Mouse (Mus musculus) 3134 (cell line): ENCODE measurements around the gene Atg101.
A peak's percentile ranks its signal among the peaks of the same experiment; 100 is the strongest.
"Not testable (repeated sequence)": the region's sequence is repeated elsewhere in the genome, so short reads cannot be mapped to it uniquely, and the experiment has no call there.

ENCODE experiments used
- DNase-seq: peaks from one replicate; pipeline ENCODE4 v3.0.0-alpha.2; 2011; ENCODE audit warnings: low spot score; ENCODE audit not compliant: insufficient read length; ENCODE audit errors: extremely low read depth

Atg101 gene

DNA sequence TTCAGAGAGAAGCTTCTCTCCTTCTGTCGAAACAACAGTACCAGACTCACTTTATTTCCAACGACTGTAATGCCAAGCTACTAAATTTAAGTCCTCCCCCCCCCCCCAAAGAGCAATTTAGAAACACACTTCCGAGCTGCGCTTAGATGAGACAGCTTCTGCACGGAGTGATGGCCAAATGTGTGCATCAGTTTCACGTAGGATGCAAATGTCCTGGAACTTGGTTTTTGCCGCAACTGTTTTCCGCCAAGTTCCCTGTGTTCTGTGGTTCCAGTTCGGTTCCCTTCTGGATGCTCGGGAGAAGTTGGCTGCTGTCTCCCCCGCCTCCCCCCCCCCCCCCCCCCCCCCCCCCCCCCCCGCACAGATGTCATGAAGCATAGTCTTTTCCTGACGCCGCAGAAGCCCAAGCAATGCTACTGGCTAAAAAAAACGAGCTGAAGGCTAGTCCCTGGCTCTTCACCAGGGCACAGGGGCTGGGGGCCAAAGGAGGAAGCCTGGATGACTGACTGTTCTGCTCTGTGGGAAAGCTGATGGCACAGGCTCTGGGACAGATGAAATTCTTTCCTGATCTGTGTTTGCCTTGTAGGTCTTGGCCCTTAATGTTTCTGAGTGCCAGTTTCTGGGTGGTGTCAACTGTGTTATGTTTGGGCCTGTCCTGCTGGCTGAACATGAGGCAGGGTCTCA, 27.2 kb downstream of the Atg101 start:
- no peak for DNase-seq

DNA sequence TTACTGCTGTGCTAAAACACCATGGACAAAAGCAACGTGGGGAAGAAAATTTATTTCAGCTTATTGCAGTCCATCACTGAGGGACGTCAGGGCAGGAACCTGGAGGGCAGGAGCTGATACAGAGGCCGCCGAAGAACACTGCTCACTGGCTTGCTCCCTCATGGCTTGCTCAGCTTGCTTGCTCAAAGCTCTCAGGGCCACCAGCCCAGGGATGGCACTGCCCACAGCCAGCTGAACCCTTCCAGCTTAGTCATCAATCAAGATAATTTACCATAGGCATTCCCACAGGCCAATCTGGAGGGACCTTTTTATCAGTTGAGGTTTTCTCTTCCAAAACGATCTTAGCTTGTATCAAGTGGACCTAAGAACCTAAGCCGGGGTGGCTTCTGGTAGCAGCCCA, 27.9 kb downstream of the Atg101 start:
- no peak for DNase-seq

DNA sequence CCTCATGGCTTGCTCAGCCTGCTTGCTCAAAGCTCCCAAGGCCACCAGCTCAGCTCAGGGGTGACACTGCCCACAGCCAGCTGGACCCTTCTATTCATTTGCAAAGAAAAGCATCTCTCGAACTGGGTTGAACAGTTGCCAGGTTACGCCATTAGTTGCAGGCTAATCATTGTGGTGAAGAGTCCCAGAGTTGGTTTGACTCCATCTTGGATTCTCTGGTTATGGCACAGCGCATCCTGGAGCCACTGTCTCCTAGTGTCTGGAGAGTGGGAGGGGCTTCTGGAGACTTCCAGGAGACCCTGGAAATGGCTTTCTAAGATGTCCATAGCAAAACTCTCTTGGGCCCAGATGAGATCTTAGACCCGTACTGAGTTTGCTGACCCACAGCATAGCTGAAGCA, 31.3 kb downstream of the Atg101 start:
- no peak for DNase-seq

DNA sequence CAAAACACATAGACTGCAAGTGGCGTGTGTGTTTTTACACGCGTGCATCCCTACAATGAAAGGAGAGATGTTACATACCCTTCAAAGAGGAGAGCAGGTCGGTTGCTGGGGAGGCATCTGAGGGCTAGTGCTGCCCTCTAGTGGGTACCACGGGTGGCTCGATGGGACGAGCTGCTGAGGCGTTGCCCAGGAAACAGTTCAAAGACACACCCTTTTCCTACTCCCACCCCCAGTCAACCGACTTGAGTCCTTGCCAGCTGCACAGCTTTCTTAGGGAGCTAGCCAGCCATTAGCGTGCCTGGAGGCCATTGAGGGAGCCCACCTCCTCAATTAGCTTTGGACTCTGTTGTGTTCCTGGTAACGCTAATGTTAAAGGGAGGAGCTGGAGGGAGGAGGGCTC, 31.8 kb downstream of the Atg101 start:
- peak; percentile 80 for DNase-seq

DNA sequence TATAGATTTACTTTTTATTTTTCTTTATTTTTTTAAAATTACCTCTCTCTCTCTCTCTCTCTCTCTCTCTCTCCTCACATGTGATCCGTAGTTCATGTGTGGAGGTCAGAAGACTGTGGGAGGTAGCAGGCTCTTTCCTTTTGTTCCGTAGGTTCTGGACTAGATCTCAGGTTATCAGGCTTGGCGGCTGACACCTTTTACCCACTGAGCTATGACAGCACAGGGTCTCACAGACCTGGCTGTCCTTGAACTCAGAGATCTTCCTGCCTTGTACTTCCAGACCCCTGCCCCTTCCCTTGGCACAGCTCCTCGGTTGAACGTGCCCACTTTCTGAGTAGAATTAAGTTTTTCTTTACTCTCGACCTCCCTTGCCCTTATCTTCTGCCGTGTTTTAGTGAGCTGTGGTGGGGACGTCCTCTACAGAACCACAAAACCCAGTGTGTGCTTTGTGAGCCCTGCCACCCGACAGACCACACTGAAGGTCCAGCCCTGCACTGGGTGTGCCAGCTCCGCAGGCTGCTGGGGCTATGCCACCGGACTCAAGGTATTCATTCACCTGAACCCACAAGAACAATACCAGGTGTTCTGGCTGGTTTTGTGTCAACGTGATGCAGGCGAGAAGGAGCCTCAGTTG, 32.3 kb downstream of the Atg101 start:
- no peak for DNase-seq

DNA sequence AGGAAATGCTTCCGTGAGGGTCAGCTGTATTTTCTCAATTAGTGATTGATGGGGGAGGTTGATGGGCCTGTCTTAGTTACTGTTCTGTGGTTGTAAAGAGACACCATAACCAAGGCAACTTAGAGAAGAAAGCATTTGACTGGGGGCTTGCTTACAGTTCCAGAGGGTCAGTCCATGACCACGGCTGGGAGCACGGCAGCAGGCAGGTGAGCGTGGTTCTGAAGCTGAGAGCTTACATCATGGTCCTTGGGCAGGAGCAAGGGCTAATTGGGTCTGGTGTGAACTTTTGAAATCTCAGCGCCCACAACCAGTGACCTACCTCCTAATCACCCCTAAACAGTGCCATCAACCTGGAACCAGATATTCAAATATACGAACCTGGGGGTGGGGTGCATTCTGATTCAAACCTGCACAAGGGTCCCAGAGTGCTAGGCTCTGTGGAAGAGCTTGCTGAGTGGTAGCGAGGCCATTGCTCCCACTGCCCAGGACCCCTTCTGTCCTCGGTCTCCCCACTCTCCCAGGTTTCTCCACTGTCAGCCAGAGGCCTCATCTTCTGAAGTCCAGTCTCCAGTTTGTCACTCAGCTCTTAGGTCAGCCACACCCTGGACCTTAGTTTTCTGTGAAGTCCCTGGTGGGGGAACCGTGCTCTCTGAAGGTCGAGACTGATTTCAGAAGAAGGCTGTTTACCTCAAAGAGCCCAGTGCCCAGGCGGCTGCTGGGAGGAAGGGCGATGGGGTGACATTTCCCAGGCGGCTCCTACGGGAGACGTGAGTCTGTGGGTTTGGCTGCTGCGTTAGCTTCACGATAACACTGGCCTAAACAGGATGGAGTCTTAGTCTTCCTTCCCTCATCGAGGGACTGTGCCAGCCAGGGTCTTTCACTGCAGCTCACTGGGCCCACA, 33.1 kb downstream of the Atg101 start:
- DNase-seq = no peak

DNA sequence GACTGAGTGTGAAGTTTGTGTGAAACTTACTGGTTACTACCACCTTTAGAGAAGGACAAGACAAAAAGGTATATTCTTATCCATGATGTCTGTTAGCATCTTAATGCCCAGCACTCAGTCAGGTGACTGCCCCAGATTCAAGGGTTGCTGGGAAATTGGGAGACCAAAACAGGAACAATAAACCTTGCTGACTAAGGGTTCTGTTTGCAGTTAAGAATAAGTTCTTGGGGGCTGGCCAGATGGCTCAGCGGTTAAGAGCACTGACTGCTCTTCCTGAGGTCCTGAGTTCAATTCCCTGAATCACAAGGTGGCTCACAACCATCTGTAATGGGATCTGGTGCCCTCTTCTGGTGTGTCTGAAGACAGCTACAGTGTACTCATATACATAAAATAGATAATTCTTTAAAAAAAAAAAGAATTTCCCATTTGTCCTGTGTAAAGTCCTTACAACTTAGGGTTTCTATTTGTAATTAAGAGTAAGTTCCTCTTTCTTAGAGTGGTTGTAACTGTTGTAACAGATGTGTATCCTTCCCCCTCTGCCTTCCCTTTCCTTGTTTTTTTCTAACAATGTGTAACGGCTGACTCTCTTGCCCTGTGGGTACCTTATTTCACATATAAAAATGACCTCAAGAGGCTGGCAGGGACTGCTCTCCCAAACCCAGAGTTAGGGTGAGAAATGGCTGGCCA, 33.9 kb downstream of the Atg101 start:
- DNase-seq = no peak

DNA sequence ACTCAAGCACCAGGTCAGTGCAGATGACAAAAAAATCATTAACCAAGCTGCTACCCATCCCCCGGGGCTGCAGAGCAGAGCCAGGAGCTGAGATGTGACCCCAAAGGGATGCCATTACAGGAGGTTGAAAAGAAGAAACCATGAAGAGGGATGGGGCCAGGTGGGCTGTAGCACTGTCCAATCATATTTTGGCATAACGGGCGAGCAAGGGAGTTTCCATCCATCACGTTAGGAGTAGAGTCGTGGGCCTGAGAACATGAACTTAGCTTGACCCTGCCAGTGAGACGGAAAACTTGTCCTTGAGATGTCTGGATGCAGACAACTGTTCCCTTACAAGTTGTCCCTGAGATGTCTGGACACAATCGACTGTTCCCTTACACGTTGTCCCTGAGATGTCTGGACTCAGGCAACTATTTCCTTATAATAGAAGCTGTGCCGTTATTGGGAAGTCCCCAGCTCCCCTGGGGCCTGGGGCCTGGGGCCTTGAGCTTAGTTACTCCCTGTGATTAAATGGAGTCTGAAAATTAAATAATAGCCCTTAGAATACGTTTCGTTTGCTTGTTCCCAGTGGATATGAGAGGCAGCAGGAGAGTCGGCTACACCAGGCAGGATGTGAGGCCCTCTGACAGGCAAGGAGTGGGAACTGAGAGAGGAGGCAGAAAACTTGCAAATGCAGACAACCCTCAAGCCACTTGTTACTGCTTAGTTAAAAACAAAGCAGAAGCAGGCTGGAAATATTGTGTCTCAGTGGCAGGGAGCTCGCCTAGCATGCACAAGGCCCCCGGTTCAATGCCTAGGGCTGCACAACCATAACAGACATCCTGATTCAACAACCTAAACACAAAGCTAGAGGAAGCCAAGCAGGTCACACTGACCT, 35.1 kb downstream of the Atg101 start:
- no peak for DNase-seq

DNA sequence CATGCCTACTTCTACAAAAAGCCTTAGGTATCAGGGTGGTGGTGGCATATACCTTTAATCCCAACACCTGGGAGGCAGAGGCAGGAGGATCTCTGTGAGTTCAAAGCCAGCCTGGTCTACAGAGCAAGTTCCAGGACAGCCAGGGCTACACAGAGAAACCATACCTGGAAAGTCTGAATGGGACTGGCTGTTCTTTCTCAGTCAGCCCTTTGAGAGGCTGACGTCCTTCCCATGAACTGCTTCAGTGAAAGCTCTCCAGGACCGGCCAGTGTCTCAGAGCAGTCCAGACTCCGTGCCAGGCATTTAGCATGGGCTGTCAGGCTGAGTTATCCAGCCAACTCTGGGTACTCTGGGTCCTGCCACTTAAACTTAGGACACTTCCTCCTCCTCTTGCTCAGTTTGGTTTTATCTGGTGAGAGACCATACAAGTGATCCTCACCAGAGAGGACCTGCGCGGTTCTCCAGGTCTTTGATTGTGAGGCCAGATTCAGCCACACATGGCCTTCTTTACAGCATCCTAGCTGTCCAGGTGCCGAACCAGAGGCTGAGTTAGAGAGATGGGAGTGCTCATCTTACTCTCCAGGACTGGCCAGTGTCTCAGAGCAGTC, 36.0 kb downstream of the Atg101 start:
- DNase-seq = no peak

DNA sequence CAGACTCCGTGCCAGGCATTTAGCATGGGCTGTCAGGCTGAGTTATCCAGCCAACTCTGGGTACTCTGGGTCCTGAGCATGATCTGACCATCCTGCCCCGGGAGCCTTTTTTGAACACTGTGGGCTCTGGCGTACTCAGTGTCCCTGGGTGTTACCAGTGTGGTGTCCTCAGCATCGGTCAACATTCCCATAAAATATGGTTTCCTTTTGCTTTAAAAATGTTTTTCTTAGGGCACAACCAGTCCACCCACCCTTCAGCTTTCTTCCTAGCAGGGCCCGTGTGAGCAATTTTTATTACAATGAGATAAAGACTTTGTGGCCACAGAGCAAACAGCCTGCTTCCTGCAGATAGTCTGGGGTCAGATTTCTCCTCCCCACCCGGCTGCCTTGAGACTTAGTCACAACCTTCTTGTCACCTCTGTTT, 36.6 kb downstream of the Atg101 start:
- DNase-seq = peak; percentile 45

DNA sequence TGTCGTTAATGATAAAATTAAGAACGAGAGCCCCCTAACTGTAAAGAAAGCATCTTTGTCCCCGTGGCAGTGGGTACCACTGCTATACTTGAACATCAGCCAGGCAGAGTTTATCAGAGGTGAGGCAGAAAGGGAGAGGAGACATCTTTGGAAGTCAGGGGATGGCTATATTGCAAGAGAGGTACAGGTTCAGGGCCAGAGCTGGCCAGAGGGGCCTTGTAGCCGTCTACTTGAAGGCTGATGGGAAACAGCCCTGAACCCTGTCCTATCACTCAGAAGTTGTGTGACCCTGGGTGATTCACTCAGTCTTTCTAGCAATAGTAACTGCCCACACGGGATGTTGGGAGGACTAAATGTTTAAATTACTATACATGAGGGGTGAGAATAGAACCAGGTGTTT, 37.1 kb downstream of the Atg101 start:
- no peak for DNase-seq

DNA sequence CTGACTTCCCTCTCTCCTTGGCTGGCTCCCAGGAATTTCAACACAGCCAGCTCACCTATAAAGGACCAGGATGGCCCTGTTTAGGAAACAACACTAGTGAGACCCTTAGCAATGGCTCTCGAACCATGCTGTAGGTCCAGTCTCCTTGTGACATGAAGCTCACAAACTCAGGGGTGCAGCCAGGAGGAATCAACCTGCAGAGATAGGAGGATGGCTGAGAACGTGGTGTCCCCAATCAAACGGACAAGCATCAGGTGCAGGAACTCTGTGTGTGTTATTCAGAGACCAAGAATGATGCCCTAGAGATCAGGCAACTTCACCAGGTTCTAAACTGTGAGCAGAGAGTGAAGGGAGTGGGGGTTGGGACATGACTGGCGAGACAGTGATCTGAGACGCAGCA, 38.0 kb downstream of the Atg101 start:
- DNase-seq = no peak

DNA sequence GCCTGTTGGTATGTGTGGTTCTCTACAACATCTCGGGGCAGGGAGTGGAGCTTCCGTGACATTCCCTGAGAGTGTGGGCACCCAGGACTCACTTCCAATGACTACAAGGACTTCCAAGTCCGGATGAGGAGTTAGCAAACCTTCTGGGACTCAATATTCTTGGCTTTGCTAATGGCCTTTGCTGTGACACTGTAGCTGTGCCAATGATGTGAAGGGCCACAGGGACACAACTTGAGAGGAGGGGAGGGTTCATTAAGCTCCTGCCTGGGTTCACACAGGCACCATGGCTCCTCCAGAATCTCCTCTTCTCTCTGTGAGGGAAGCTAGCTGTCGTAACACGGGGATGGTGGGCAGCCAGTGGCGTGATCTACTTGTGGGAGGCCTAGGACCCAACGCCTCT, 38.6 kb downstream of the Atg101 start:
- no peak for DNase-seq

DNA sequence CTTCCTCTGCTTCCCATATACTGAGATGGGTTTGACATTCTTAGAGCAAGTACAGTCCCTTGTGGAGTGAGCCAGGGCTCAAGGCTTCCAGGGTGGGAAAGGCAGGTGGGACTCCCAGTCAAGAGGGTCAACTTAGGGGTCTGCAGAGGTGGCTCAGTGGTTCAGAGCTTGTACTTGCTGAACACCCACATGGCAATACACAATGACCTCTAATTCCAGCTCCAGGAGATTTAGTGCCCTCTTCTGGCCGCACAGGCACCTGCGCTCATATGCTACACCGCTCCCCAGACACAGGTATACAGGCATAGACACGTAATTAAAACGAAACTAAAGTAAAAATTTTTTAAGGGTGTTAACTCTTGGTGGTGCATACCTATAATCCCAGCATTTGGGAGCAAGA, 39.4 kb downstream of the Atg101 start:
- DNase-seq = no peak

DNA sequence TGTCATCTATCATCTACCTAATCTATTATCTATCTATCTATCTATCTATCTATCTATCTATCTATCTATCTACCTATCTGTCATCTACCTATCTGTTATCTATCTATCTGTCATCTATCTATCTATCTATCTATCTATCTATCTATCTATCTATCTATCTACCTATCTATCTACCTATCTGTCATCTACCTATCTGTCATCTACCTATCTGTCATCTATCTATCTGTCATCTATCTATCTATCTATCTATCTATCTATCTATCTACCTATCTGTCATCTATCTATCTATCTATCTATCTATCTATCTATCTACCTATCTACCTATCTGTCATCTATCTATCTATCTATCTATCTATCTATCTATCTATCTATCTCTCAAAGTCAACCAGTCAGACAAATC, 40.3 kb downstream of the Atg101 start:
- DNase-seq = not testable (repeated sequence)

DNA sequence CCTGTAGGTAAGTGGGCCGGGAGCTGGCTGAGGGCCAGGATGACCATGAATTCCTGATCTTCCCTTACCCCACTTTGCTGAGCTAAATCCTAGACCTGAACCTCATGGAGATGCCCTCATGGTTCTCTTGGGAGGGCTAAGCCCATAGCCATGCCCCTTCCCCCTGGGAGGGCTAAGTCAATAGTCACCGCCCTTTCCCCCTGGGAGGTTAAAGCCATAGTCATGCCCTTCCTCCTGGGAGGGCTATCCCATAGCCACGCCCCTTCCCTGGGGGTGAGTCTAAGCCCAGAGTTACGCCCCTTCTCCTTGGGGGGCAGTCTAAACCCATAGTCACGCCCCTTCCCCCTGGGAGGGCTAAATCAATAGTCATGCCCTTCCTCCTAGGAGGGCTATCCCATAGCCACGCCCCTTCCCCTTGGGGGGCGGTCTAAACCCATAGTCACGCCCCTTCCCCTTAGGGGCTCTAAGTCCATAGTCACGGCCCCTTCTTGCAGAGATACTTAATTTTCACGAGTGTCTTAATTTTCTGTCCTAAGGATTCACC, 42.0 kb downstream of the Atg101 start:
- DNase-seq = no peak

DNA sequence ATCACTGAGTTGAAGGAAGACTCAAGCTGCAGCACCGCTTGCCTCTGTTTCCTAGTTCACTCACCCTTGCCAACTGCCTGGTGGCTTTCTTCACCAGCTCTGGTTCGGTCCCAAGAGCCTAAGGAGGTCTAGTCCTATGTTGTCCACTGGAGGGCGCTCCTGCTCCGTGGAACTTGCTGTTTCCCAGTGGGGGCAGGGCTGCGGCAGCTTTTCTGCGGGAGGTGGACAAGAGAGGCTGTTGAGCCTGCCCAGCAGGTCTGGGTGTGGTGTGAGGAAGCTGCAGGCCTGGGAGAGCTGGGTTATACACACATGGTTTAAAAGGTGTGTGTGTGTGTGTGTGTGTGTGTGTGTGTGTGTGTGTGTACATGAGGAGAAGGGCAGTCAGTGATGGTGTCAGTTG, 43.2 kb downstream of the Atg101 start:
- DNase-seq = peak; percentile 84

DNA sequence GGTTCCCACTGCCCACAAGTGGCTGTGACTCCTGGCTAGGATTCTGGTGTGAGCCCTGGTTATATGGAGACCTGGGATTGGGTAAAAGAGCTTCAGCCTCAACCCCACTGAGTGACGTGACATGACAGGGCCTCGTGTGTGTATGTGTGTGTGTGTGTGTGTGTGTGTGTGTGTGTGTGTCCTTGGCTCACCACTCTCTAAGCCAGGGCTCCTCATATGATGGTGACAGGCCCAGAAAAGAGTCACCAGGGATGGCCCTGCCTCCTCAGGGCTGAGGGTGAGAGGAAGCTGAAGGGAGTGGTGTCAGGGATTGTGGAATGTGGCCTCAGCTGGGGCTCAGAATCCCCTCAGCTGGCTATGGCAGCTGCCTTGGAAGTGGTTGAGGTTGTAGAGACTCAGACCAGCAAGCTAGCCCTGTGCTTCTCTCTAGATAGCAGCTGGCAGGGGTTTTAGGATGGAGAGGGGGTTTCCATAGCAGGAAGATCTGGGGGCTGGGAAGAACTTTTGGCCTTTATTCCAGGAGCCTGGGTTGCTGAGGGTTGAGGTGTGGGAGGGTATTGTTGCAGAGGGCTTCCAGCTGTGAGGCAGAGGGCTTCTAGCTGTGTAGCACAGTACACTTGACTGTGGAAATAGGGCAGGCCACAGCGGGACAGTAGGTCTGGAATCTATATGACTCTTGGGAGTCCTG, 44.9 kb downstream of the Atg101 start:
- DNase-seq = peak; percentile 76

DNA sequence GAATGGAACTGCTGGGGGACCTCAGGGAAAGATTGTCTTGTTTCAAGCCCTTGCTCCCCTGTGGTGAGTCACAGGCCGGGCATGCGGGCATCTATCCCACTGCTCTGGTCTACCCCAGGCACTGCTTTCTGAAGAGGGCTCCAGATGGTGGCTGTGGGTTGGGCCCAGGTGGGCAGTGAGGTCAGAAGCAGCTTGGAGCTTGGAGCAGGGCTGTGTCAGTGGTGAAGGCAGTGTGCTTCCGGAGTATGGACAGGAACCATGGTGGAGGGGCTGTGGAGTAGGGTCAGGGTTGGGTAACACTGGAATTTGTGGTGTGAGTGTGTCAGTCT, 45.5 kb downstream of the Atg101 start:
- peak; percentile 87 for DNase-seq
